Mouse (Mus musculus) ovary, postnatal 14 days (tissue): ENCODE measurements around the gene Tmem273.

Source experiments
- DNase-seq: peaks from one replicate; pipeline ENCODE4 v3.0.0; 2022; ENCODE audit warnings: low spot score

Tmem273 gene

GRCm38 (mm10) chr14:32859831-32860569 is 74.2 kb downstream of the Tmem273 start:
- no peak for DNase-seq

GRCm38 (mm10) chr14:32861149-32861581 is 75.4 kb downstream of the Tmem273 start:
- DNase-seq = peak; percentile 13

- DNase-seq = no peak
Measured at GRCm38 (mm10) chr14:32861656-32862055, 75.9 kb downstream of the Tmem273 start.

GRCm38 (mm10) chr14:32865331-32865730 is 79.6 kb downstream of the Tmem273 start:
- DNase-seq = no peak
